Mouse (Mus musculus) midbrain, postnatal 0 days (tissue): ENCODE data around the gene Bbx. TPM values are rescaled to one million over a fixed set of nuclear protein-coding genes. Genes with fewer than 3 reads are reported as not detected.

Experiments used
- ATAC-seq: fragments of 200-750 bp; cut with Nextera tagmentation; 2 replicates; pipeline ENCODE4 v1.8.0; 2017; ENCODE audit warnings: moderate number of reproducible peaks, mild to moderate bottlenecking, moderate TSS enrichment, moderate library complexity; ENCODE audit not compliant: low FRiP score
- DNase-seq: peaks from one replicate; pipeline ENCODE4 v3.0.0-alpha.2; 2015; ENCODE audit warnings: low spot score
- H3K27ac ChIP-seq: fragments of 300-500 bp; sonication (generic); 2 replicates; pipeline ENCODE4 v1.5.1; 2014; ENCODE audit warnings: low read depth, mild to moderate bottlenecking, low read length, mixed read lengths
- H3K27me3 ChIP-seq: fragments of 300-500 bp; sonication (generic); 2 replicates; pipeline ENCODE4 v1.6.1; 2014; ENCODE audit warnings: low read length, control low read depth, mixed read lengths; ENCODE audit not compliant: insufficient read depth
- H3K36me3 ChIP-seq: fragments of 300-500 bp; sonication (generic); 2 replicates; pipeline ENCODE4 v1.6.1; 2014; ENCODE audit warnings: low read length, control low read depth, mixed read lengths; ENCODE audit not compliant: insufficient read depth
- H3K4me1 ChIP-seq: fragments of 300-500 bp; sonication (generic); 2 replicates; pipeline ENCODE4 v1.6.1; 2014; ENCODE audit warnings: mild to moderate bottlenecking, control low read depth, antibody characterized with exemption, low read length, mixed read lengths; ENCODE audit not compliant: insufficient read depth
- H3K4me2 ChIP-seq: fragments of 300-500 bp; sonication (generic); 2 replicates; pipeline ENCODE4 v1.6.1; 2014; ENCODE audit warnings: low read depth, mild to moderate bottlenecking, low read length, mixed read lengths; ENCODE audit not compliant: poor library complexity, severe bottlenecking
- H3K4me3 ChIP-seq: fragments of 300-500 bp; sonication (generic); 2 replicates; pipeline ENCODE4 v1.5.1; 2014; ENCODE audit warnings: low read depth, mild to moderate bottlenecking, low read length, moderate library complexity
- H3K9ac ChIP-seq: fragments of 300-500 bp; sonication (generic); replicated peaks from 2 replicates; pipeline ENCODE4 v1.6.1; 2014; ENCODE audit warnings: mild to moderate bottlenecking, low read length, moderate library complexity, mixed read lengths; ENCODE audit not compliant: poor library complexity, severe bottlenecking
- H3K9me3 ChIP-seq: fragments of 300-500 bp; sonication (generic); 2 replicates; pipeline ENCODE4 v1.6.1; 2016; ENCODE audit warnings: low read length, control low read depth
- CTCF ChIP-seq: IDR thresholded peaks from 2 replicates; pipeline ENCODE4 v1.5.1; 2016; ENCODE audit warnings: antibody characterized with exemption, mild to moderate bottlenecking
- WGBS: fragments of 180-500 bp; shearing (Covaris S2); extraction: QIAGEN DNeasy Blood & Tissue Kit; methylation state at CpG from one replicate; pipeline ENCODE4 v1.1.7; 2014; 5-methylcytosine and 5-hydroxymethylcytosine counted together
- polyA plus RNA-seq: library from polyadenylated mRNA; unstranded; fragments of >200 nt; fragmentation: Nextera tagmentation; extraction: Ambion mirVana; gene quantifications from 2 replicates; pipeline ENCODE4 v1.2.1, GENCODE M21; 2015
- total RNA-seq: library from RNA; depleted of rRNA; stranded (reverse); fragments of >200 nt; gene quantifications from 2 replicates; pipeline ENCODE4 v1.2.3, GENCODE M21; 2014

Gene Bbx
- total and polyA plus RNA-seq, 2 experiments from 2014 or later, result 10.7 to 11.8 TPM

- Histone ChIP-seq H3K4me2 (no peak overlapping the region), H3K27me3 (no peaks in the 10 kb centered on the region), H3K9me3 (no peaks in the 10 kb centered on the region), H3K27ac (no peak overlapping the region), H3K9ac (no peak overlapping the region), H3K4me1 (no peaks in the 10 kb centered on the region), H3K36me3 (no peaks in the 10 kb centered on the region), H3K4me3 (no peak overlapping the region)
- DNase-seq (no peak), ATAC-seq (no peak)
- 90% methylated on average over 4 of the region's 4 CpGs for WGBS
- no peak for TF ChIP-seq CTCF
These were observed 220.5 kb downstream of the Bbx start for GRCm38 (mm10) chr16:50211727-50212126.

DNA sequence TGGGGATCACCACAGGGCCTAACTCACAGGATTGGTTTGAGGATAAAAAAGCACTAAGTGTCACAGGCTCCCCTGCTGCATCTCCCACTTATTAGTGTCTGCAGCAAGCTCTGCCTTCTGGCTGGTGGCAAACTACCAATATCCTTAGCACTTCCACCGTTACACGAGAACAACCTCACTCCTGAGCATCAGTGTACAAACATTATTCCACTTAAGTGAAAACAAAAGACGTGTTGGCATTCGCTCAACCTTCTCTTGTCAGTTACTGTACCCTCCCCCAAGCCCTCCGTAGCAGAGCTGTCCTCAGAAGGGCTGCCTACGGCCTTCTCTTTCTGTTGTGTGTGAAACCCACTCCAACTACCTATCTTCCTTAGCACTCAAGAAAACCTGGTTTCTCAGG lies 221.0 kb downstream of the Bbx start:
- no peak for DNase-seq
- TF ChIP-seq CTCF, result no peak

DNA sequence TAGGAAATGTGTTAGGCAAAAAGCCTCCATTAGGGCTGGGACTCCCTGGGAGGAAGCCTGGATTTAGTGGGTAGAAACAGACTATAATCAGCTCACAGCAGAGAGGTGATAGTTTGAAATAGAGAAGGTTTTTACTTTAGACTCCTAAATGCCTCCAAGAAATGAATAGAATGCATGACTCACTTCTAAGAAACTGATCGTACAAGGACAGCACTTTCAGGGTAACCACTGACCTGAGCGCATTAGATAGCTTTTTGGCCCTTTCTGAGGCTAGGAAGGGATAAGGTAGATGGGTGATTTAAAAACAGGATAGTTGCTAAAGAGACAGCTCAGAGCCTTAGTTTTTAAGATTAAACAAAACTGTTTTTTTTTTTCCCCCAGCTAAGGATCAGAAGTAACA lies 221.4 kb downstream of the Bbx start:
- 89% methylated on average over 2 of the region's 2 CpGs for WGBS
- H3K27ac ChIP-seq, result no peak overlapping the region
- TF ChIP-seq CTCF, result no peak
- DNase-seq (no peak), ATAC-seq (no peak)
- H3K27me3 ChIP-seq, result no peaks in the 10 kb centered on the region
- no peak overlapping the region for H3K9ac ChIP-seq
- no peaks in the 10 kb centered on the region for H3K36me3 ChIP-seq
- no peaks in the 10 kb centered on the region for H3K9me3 ChIP-seq
- no peak overlapping the region for H3K4me3 ChIP-seq
- H3K4me1 ChIP-seq, result no peaks in the 10 kb centered on the region
- H3K4me2 ChIP-seq, result no peak overlapping the region

More for the DNA sequence above, 221.0 kb downstream of the Bbx start:
- Histone ChIP-seq H3K4me1 (no peaks in the 10 kb centered on the region), H3K9me3 (no peaks in the 10 kb centered on the region), H3K4me2 (no peak overlapping the region), H3K27ac (no peak overlapping the region), H3K9ac (no peak overlapping the region), H3K27me3 (no peaks in the 10 kb centered on the region), H3K36me3 (no peaks in the 10 kb centered on the region), H3K4me3 (no peak overlapping the region)
- ATAC-seq, result no peak
- WGBS, result 71% methylated on average over 6 of the region's 6 CpGs

DNA sequence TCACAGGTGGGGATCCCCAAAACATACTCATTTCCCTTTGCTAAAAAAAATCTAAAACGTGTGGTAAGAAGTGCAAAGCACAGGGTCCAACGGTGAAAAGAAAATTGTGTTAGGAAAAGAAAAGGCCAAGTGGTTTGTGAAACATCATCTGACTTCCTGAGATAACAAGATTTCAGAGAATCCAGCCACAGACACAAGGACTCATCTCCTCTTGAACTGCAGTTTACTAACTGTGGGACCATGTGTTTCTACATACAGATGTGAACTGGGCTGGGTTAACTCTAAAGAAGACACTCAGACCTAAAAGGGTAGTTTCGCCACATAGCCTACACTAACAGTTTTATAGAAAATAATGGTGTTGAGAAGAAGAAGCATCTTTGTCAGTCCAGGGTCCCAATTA lies 227.2 kb downstream of the Bbx start:
- H3K4me3 ChIP-seq, result no peak overlapping the region
- H3K9me3 ChIP-seq, result no peaks in the 10 kb centered on the region
- TF ChIP-seq CTCF, result no peak
- H3K9ac ChIP-seq, result no peak overlapping the region
- no peak overlapping the region for H3K27ac ChIP-seq
- no peak for DNase-seq
- no peak for ATAC-seq
- H3K4me1 ChIP-seq, result no peaks in the 10 kb centered on the region
- 82% methylated on average over 3 of the region's 3 CpGs for WGBS
- H3K27me3 ChIP-seq, result no peaks in the 10 kb centered on the region
- peaks cover 5% of the 10 kb centered on the region for H3K36me3 ChIP-seq
- H3K4me2 ChIP-seq, result no peak overlapping the region

DNA sequence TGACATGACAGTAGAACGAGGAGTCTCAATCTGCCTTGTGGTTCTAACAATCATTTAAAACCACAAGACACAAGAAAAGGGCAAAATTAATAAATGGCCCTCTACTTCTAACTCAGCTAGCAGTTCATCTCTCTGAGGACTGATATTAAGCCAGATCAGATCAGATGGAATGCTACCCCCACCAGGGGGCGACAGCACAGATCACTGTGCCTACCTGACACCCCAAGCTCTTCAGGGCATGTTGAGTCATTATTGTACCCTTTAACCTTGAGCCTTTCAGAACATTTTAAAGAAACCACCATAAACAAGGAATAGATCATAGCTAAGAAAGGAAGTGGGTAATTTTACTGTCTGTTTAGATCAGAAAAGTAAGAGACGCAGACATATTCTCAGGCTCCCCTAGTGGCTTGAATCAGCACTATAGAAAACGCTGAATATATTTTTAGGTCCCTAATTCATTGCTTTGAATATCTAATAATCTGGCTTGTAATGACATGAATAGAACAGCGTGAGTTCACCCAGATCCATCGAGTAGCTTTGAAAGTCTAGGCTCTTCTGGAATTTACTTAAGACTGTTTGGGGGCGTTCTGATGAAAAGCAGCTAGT lies 230.5 kb downstream of the Bbx start:
- Histone ChIP-seq H3K36me3 (peaks cover 18% of the 10 kb centered on the region), H3K4me3 (no peak overlapping the region), H3K27ac (no peak overlapping the region), H3K4me2 (no peak overlapping the region), H3K9me3 (no peaks in the 10 kb centered on the region), H3K9ac (no peak overlapping the region), H3K27me3 (no peaks in the 10 kb centered on the region), H3K4me1 (no peaks in the 10 kb centered on the region)
- peak; percentile 48; the same call in 1 of the 2 replicates for TF ChIP-seq CTCF
- DNase-seq (no peak), ATAC-seq (no peak)
- WGBS, result 78% methylated on average over 7 of the region's 7 CpGs

DNA sequence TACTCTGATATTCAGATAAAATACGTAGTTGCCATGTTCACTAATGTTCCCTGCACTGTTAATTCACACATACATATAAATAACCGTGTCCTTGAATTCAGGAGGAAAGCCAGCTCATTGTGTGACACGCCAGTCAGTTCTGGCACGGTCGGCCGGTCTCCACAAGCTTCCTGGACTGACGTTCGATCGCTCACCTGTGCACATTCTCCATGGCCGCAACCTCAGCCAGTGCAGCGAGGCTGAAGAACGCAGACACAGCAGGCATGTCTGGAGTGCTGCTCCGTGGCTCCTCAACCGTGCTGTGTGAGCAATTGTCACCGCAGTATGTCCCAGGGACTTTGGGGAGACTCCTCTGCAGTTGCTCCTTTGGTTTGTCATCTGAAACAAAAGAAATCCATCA lies 232.0 kb downstream of the Bbx start:
- no peak overlapping the region for H3K27ac ChIP-seq
- WGBS, result 91% methylated on average over 15 of the region's 15 CpGs
- no peaks in the 10 kb centered on the region for H3K27me3 ChIP-seq
- TF ChIP-seq CTCF, result no peak
- DNase-seq, result no peak
- H3K4me1 ChIP-seq, result peaks cover 3% of the 10 kb centered on the region; the same call in 1 of the 2 replicates
- H3K9me3 ChIP-seq, result no peaks in the 10 kb centered on the region
- no peak overlapping the region for H3K4me2 ChIP-seq
- H3K4me3 ChIP-seq, result no peak overlapping the region
- no peak for ATAC-seq
- H3K9ac ChIP-seq, result no peak overlapping the region
- peaks cover 18% of the 10 kb centered on the region for H3K36me3 ChIP-seq
